Mouse (Mus musculus) intestine, postnatal 0 days (tissue): ENCODE results near the gene Acot3. TPM values are rescaled to one million over a fixed set of nuclear protein-coding genes. Genes with fewer than 3 reads are reported as not detected.
"Not testable (repeated sequence)": the region's sequence is repeated elsewhere in the genome, so short reads cannot be mapped to it uniquely, and the experiment has no call there.

Experiments
- ATAC-seq: fragments of 200-750 bp; cut with Nextera tagmentation; 2 replicates; pipeline ENCODE4 v1.8.0; 2017; ENCODE audit warnings: mild to moderate bottlenecking, moderate TSS enrichment, moderate library complexity
- H3K27ac ChIP-seq: fragments of 300-500 bp; sonication (generic); 2 replicates; pipeline ENCODE4 v1.5.1; 2014; ENCODE audit warnings: mild to moderate bottlenecking, low read depth, low read length, moderate library complexity
- H3K27me3 ChIP-seq: fragments of 300-500 bp; sonication (generic); replicated peaks from 2 replicates; pipeline ENCODE4 v1.6.1; 2014; ENCODE audit warnings: low read length, mixed read lengths; ENCODE audit not compliant: control insufficient read depth, insufficient read depth
- H3K36me3 ChIP-seq: fragments of 300-500 bp; sonication (generic); 2 replicates; pipeline ENCODE4 v1.6.1; 2014; ENCODE audit warnings: mild to moderate bottlenecking, moderate library complexity; ENCODE audit not compliant: control insufficient read depth, insufficient read depth
- H3K4me1 ChIP-seq: fragments of 300-500 bp; sonication (generic); replicated peaks from 2 replicates; pipeline ENCODE4 v1.6.1; 2014; ENCODE audit warnings: antibody characterized with exemption, low read length, mixed read lengths; ENCODE audit not compliant: control insufficient read depth, insufficient read depth
- H3K4me2 ChIP-seq: fragments of 300-500 bp; sonication (generic); replicated peaks from 2 replicates; pipeline ENCODE4 v1.6.1; 2014; ENCODE audit warnings: low read depth, mild to moderate bottlenecking, moderate library complexity
- H3K4me3 ChIP-seq: fragments of 300-500 bp; sonication (generic); 2 replicates; pipeline ENCODE4 v1.5.1; 2014; ENCODE audit warnings: low read depth, low read length
- H3K9ac ChIP-seq: fragments of 300-500 bp; sonication (generic); 2 replicates; pipeline ENCODE4 v1.6.1; 2014; ENCODE audit warnings: mild to moderate bottlenecking, low read depth, low read length
- H3K9me3 ChIP-seq: fragments of 300-500 bp; sonication (generic); 2 replicates; pipeline ENCODE4 v1.6.1; 2016; ENCODE audit warnings: mixed run types; ENCODE audit not compliant: control insufficient read depth
- CTCF ChIP-seq: sonication (generic); IDR thresholded peaks from 2 replicates; pipeline ENCODE4 v1.5.1; 2016; ENCODE audit warnings: low read depth, mild to moderate bottlenecking, control low read depth, antibody characterized with exemption, moderate library complexity
- WGBS: fragments of 180-500 bp; shearing (Covaris S2); extraction: QIAGEN DNeasy Blood & Tissue Kit; methylation state at CpG from one replicate; pipeline ENCODE4 v1.1.7; 2014; 5-methylcytosine and 5-hydroxymethylcytosine counted together
- polyA plus RNA-seq: library from polyadenylated mRNA; unstranded; fragments of >200 nt; fragmentation: Nextera tagmentation; extraction: Ambion mirVana; gene quantifications from 2 replicates; pipeline ENCODE4 v1.2.1, GENCODE M21; 2015

The Acot3 gene
- polyA plus RNA-seq, 1 experiment from 2014 or later, result 22.5 TPM

GRCm38 (mm10) chr12:84011251-84012040, 40.5 kb upstream of the Acot3 start:
- ATAC-seq, result no peak
- no peak overlapping the region for H3K27ac ChIP-seq
- 45% methylated on average over 12 of the region's 12 CpGs for WGBS
- H3K4me3 ChIP-seq, result peak overlapping the region; percentile 49
- H3K36me3 ChIP-seq, result peaks cover 14% of the 10 kb centered on the region
- no peaks in the 10 kb centered on the region for H3K27me3 ChIP-seq
- peak overlapping the region; percentile 72 for H3K4me2 ChIP-seq
- H3K4me1 ChIP-seq, result no peaks in the 10 kb centered on the region
- no peak overlapping the region for H3K9ac ChIP-seq
- H3K9me3 ChIP-seq, result no peaks in the 10 kb centered on the region
- TF ChIP-seq CTCF, result no peak

GRCm38 (mm10) chr12:84013130-84013529, 38.8 kb upstream of the Acot3 start:
- H3K36me3 ChIP-seq, result peaks cover 14% of the 10 kb centered on the region
- no peaks in the 10 kb centered on the region for H3K27me3 ChIP-seq
- no peak for ATAC-seq
- H3K9ac ChIP-seq, result no peak overlapping the region
- H3K27ac ChIP-seq, result no peak overlapping the region
- H3K4me1 ChIP-seq, result no peaks in the 10 kb centered on the region
- peak overlapping the region; percentile 21; the same call in 1 of the 2 replicates for H3K4me2 ChIP-seq
- 64% methylated on average over 6 of the region's 6 CpGs for WGBS
- TF ChIP-seq CTCF, result peak; percentile 62
- H3K9me3 ChIP-seq, result no peaks in the 10 kb centered on the region
- no peak overlapping the region for H3K4me3 ChIP-seq

GRCm38 (mm10) chr12:84013701-84014100, 38.2 kb upstream of the Acot3 start:
- H3K4me2 ChIP-seq, result no peak overlapping the region
- no peak for ATAC-seq
- H3K27ac ChIP-seq, result no peak overlapping the region
- H3K9ac ChIP-seq, result no peak overlapping the region
- H3K36me3 ChIP-seq, result peaks cover 14% of the 10 kb centered on the region
- no peaks in the 10 kb centered on the region for H3K27me3 ChIP-seq
- H3K4me1 ChIP-seq, result no peaks in the 10 kb centered on the region
- 79% methylated on average over 7 of the region's 7 CpGs for whole genome bisulfite sequencing
- TF ChIP-seq CTCF, result no peak
- H3K4me3 ChIP-seq, result no peak overlapping the region
- H3K9me3 ChIP-seq, result no peaks in the 10 kb centered on the region

GRCm38 (mm10) chr12:84020528-84020927, 31.4 kb upstream of the Acot3 start:
- peak overlapping the region; percentile 46; the same call in 1 of the 2 replicates for H3K27ac ChIP-seq
- not testable (repeated sequence) for H3K4me2 ChIP-seq, H3K27me3 ChIP-seq, H3K36me3 ChIP-seq, H3K9me3 ChIP-seq, H3K9ac ChIP-seq, H3K4me1 ChIP-seq, H3K4me3 ChIP-seq
- WGBS, result 29% methylated on average over 7 of the region's 7 CpGs
- ATAC-seq, result peak; percentile 89

GRCm38 (mm10) chr12:84022266-84022665, 29.7 kb upstream of the Acot3 start:
- not testable (repeated sequence) for H3K27me3 ChIP-seq, H3K27ac ChIP-seq, H3K9ac ChIP-seq, ATAC-seq, H3K4me1 ChIP-seq, H3K36me3 ChIP-seq, H3K4me2 ChIP-seq, H3K4me3 ChIP-seq, H3K9me3 ChIP-seq
- WGBS, result 78% methylated on average over 4 of the region's 4 CpGs

GRCm38 (mm10) chr12:84023052-84023745, 28.7 kb upstream of the Acot3 start:
- H3K9me3 ChIP-seq, result no peaks in the 10 kb centered on the region
- no peak overlapping the region for H3K4me2 ChIP-seq
- 61% methylated on average over 9 of the region's 9 CpGs for WGBS
- H3K27ac ChIP-seq, result peak overlapping the region; percentile 11; the same call in 1 of the 2 replicates
- peak; percentile 75 for ATAC-seq
- H3K4me1 ChIP-seq, result no peaks in the 10 kb centered on the region
- no peak overlapping the region for H3K9ac ChIP-seq
- no peaks in the 10 kb centered on the region for H3K27me3 ChIP-seq
- TF ChIP-seq CTCF, result no peak
- no peaks in the 10 kb centered on the region for H3K36me3 ChIP-seq
- H3K4me3 ChIP-seq, result no peak overlapping the region
